In the genomic region with DNA sequence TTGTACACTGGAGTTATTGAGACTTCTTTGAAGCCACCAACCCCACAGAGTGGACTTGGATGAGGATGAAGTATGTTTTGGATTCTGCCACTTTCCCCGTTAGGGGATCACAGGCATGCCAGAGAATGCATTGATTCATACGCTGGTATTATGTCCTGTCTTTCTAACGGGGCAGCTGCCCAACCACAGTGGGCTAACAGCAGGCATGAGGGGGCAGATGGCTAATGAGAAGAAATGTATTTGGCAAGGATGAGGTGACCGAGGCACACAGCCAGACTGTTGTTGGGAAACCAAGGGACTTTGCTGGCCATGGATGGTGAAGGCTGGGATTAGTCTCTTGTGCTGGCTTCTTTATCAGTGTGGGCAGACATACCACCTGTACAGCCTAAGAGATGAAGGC, we compare ENCODE assay signal across 27 mouse cellular contexts.
DNase-seq lines count a peak whose midpoint lies in the region; ATAC-seq and TF ChIP-seq lines count a peak whose summit lies in the region.
"Had no signal": no experiment of that assay in that cellular context is flagged by ENCODE, and none has a peak within 500 bp of the region (broad histone marks: within the 10 kb centered on the region; RNA-seq: fewer than 3 reads in every experiment).

No protein-coding gene starts in this region.

- H3K4me2 ChIP-seq in hindbrain, embryonic 14.5 days (replicated peaks) = no peak overlapping the region
- H3K4me2 ChIP-seq in hindbrain, embryonic 12.5 days (replicated peaks) = no peak overlapping the region
- H3K4me2 ChIP-seq: heart, embryonic 15.5 days; limb, embryonic 12.5 days; liver, embryonic 15.5 days; lung, embryonic 14.5 days; midbrain, embryonic 15.5 days; stomach, embryonic 15.5 days had no signal

- DNase-seq in cerebellum, postnatal 14 days = peak; percentile 80 to 85
- DNase-seq in cerebellum, adult 18-20 months = no peak
- DNase-seq in hindbrain, embryonic 14.5 days (ENCODE audit: low spot score) = peak; percentile 48
- DNase-seq in layer of hippocampus, postnatal 10 days (ENCODE audit: low spot score in 2 of 2) = peak; percentile 68 to 72
- no peak for DNase-seq in layer of hippocampus, adult 11-12 months (ENCODE audit: low spot score)
- peak; percentile 83 for DNase-seq in brain, embryonic 14.5 days (ENCODE audit: low read depth)
- DNase-seq in frontal cortex, postnatal 10 days (ENCODE audit: low spot score in 2 of 2) = no peak
- DNase-seq: adrenal gland, postnatal 10 days; cerebellum, adult 11-12 months; gastrocnemius, postnatal 25 days; heart, adult 11 months; kidney, adult 9 months; kidney, postnatal 10 days; lung, embryonic 14.5 days; lung, postnatal 14 days; right cerebral cortex, postnatal 25 days had no signal

- TF ChIP-seq POLR2A in brain, embryonic 14.5 days (IDR thresholded peaks at IDR 0.05; ENCODE audit: borderline replicate concordance, extremely low read depth, insufficient read depth, insufficient read length, poor library complexity, severe bottlenecking) = no peak

- no peak overlapping the region for H3K27ac ChIP-seq in hindbrain, embryonic 14.5 days
- no peak overlapping the region for H3K27ac ChIP-seq in hindbrain, embryonic 12.5 days
- H3K27ac ChIP-seq: heart, embryonic 10.5 days; heart, embryonic 15.5 days; limb, embryonic 12.5 days; liver, embryonic 15.5 days; midbrain, embryonic 15.5 days; stomach, embryonic 15.5 days had no signal

- 0 out of 2 replicates have a peak, but pooled peaks cover 9% of the 10 kb centered on the region for H3K36me3 ChIP-seq in hindbrain, embryonic 14.5 days (replicated peaks; ENCODE audit: control insufficient read depth, insufficient read depth)
- H3K36me3 ChIP-seq in hindbrain, embryonic 12.5 days = no peaks in the 10 kb centered on the region
- H3K36me3 ChIP-seq: G1E; heart, embryonic 10.5 days; heart, embryonic 15.5 days; limb, embryonic 12.5 days; liver, embryonic 15.5 days; midbrain, embryonic 15.5 days; stomach, embryonic 15.5 days had no signal

- 59% methylated on average over 4 of the region's 4 CpGs for WGBS in hindbrain, embryonic 14.5 days
- WGBS in hindbrain, embryonic 12.5 days = 80% methylated on average over 4 of the region's 4 CpGs

- H3K4me1 ChIP-seq in hindbrain, embryonic 14.5 days (replicated peaks; ENCODE audit: control insufficient read depth, insufficient read depth, low read length) = peaks cover 5% of the 10 kb centered on the region; the same call in 1 of the 2 replicates
- peaks cover 12% of the 10 kb centered on the region for H3K4me1 ChIP-seq in hindbrain, embryonic 12.5 days
- H3K4me1 ChIP-seq: heart, embryonic 15.5 days; liver, embryonic 15.5 days had no signal

- H3K27me3 ChIP-seq in hindbrain, embryonic 14.5 days (ENCODE audit: control insufficient read depth, insufficient read depth, low read length) = no peaks in the 10 kb centered on the region
- no peaks in the 10 kb centered on the region; the same call in 1 of the 2 replicates for H3K27me3 ChIP-seq in hindbrain, embryonic 12.5 days
- H3K27me3 ChIP-seq: liver, embryonic 15.5 days; midbrain, embryonic 15.5 days; stomach, embryonic 15.5 days had no signal

- no peak overlapping the region for H3K9ac ChIP-seq in hindbrain, embryonic 14.5 days
- no peak overlapping the region for H3K9ac ChIP-seq in hindbrain, embryonic 12.5 days
- H3K9ac ChIP-seq: heart, embryonic 15.5 days; limb, embryonic 12.5 days; liver, embryonic 15.5 days; lung, embryonic 14.5 days; midbrain, embryonic 15.5 days; stomach, embryonic 15.5 days had no signal

- H3K4me3 ChIP-seq in hindbrain, embryonic 14.5 days (replicated peaks; ENCODE audit: low read length) = no peak overlapping the region
- H3K4me3 ChIP-seq in hindbrain, embryonic 12.5 days = no peak overlapping the region
- H3K4me3 ChIP-seq: erythroblast, embryonic 14.5 days; heart, embryonic 10.5 days; heart, embryonic 15.5 days; limb, embryonic 12.5 days; liver, embryonic 15.5 days; midbrain, embryonic 15.5 days; stomach, embryonic 15.5 days had no signal

- peak; percentile 40; the same call in 1 of the 2 replicates for ATAC-seq in hindbrain, embryonic 14.5 days (ENCODE audit: low FRiP score)
- ATAC-seq in hindbrain, embryonic 12.5 days (ENCODE audit: low FRiP score) = no peak
- ATAC-seq: intestine, postnatal 0 days; midbrain, embryonic 15.5 days; Patski had no signal

- TF ChIP-seq CTCF in brain, embryonic 14.5 days (IDR thresholded peaks at IDR 0.05; ENCODE audit: borderline replicate concordance, extremely low read depth, insufficient read depth, insufficient read length) = no peak

- no peaks in the 10 kb centered on the region for H3K9me3 ChIP-seq in hindbrain, embryonic 14.5 days (ENCODE audit: control insufficient read depth, low read length)
- H3K9me3 ChIP-seq in hindbrain, embryonic 12.5 days (replicated peaks) = no peaks in the 10 kb centered on the region
- H3K9me3 ChIP-seq: heart, embryonic 10.5 days; heart, embryonic 15.5 days; limb, embryonic 12.5 days; liver, embryonic 15.5 days; midbrain, embryonic 15.5 days; stomach, embryonic 15.5 days had no signal

Comparison
In these comparisons a context has a peak if more than half of its experiments do, and no peak if none do; other contexts are left out.
1. DNase-seq: peak in cerebellum, postnatal 14 days (2 of 2), hindbrain, embryonic 14.5 days (single experiment), layer of hippocampus, postnatal 10 days (2 of 2) and brain, embryonic 14.5 days (single experiment); none in cerebellum, adult 18-20 months (0 of 2), layer of hippocampus, adult 11-12 months (single experiment) and frontal cortex, postnatal 10 days (0 of 2).